Mouse (Mus musculus): ENCODE results near the gene Rab31.

GRCm38 (mm10) chr17:65647961-65648360, 124.6 kb downstream of the Rab31 start:
- no peak for TF ChIP-seq POLR2A (IDR thresholded peaks at IDR 0.05; ENCODE audit: borderline replicate concordance, extremely low read depth, insufficient read depth, insufficient read length, poor library complexity, severe bottlenecking)
- no peak for TF ChIP-seq CTCF (IDR thresholded peaks at IDR 0.05; ENCODE audit: borderline replicate concordance, extremely low read depth, insufficient read depth, insufficient read length)

Measured in brain, embryonic 14.5 days (tissue).